Mouse (Mus musculus): Measurements from ENCODE around the gene Kazn. TPM values are rescaled to one million over a fixed set of nuclear protein-coding genes. Genes with fewer than 3 reads are reported as not detected.

Kazn gene
- total and polyA plus RNA-seq, 3 experiments: 0.11 TPM; not detected in 2

DNA sequence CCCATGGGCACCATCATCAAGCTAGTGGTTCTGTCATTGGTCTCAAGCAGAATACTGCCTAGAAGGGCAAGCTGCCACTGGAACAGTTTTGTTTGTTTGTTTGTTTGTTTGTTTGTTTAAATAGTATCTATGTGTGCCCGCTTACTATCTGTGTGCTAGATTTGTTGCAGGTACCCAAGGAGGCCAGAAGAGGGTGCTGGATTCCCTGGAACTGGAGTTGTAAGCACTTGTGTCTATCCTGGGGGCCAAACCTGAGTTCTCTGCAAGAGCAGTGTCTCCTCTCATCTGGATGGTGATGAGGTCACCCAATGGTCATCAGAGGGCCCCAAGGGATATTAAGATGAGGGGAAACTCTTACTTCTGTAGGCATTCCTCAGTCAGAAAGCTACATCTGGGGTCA is 55.6 kb downstream of the Kazn start:
- H3K36me3 ChIP-seq (replicated peaks): no peaks in the 10 kb centered on the region
- no peak for ATAC-seq (ENCODE audit: extremely low read depth, insufficient number of reproducible peaks, low FRiP score, poor library complexity, severe bottlenecking)
- H3K9me3 ChIP-seq (replicated peaks): peaks cover 100% of the 10 kb centered on the region
- TF ChIP-seq CTCF (IDR thresholded peaks at IDR 0.05; ENCODE audit: low read depth, low read length): no peak
- TF ChIP-seq POLR2AphosphoS5 (IDR thresholded peaks at IDR 0.05; ENCODE audit: insufficient replicate concordance, low read depth, low read length): no peak
- TF ChIP-seq TAL1 (conservative IDR thresholded peaks at IDR 0.05; ENCODE audit: low read depth, low read length): no peak
- no peak for TF ChIP-seq GATA2 (IDR thresholded peaks at IDR 0.05; ENCODE audit: borderline replicate concordance, low read depth, low read length)
- no peak for TF ChIP-seq GATA1 (IDR thresholded peaks at IDR 0.05; ENCODE audit: borderline replicate concordance, low read length)
- DNase-seq (ENCODE audit: low spot score): no peak
- H3K27me3 ChIP-seq (ENCODE audit: insufficient read depth, low read length): no peaks in the 10 kb centered on the region
- H3K4me3 ChIP-seq (ENCODE audit: low read depth, low read length): no peak overlapping the region
- H3K4me1 ChIP-seq (ENCODE audit: insufficient read depth, low read depth, low read length): no peaks in the 10 kb centered on the region

DNA sequence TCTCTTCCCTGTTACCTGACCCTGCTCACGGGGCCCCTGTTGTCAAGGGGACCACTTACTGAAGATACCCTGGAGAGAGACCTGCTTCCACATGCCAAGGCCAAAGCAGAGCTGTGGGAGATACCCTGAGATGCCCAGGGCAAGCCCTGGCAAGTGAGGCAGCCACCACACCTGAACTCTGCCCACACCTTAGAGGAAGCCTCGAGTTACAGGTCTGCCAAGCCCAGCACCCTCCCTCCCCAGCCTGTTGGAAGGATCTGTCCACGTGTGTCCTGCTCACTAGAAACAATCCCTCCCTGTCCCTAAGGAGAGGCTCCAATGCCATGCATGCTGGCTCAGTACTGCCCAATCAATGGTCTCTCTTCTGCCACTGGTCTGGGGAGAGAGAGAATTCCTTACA is 56.2 kb downstream of the Kazn start:
- Histone ChIP-seq H3K27me3 (ENCODE audit: insufficient read depth, low read length) (no peaks in the 10 kb centered on the region), H3K4me3 (ENCODE audit: low read depth, low read length) (no peak overlapping the region), H3K9me3 (replicated peaks) (peaks cover 100% of the 10 kb centered on the region), H3K36me3 (replicated peaks) (no peaks in the 10 kb centered on the region), H3K4me1 (ENCODE audit: insufficient read depth, low read depth, low read length) (no peaks in the 10 kb centered on the region)
- no peak for DNase-seq (ENCODE audit: low spot score)
- no peak for ATAC-seq (ENCODE audit: extremely low read depth, insufficient number of reproducible peaks, low FRiP score, poor library complexity, severe bottlenecking)
- no peak for TF ChIP-seq GATA2 (IDR thresholded peaks at IDR 0.05; ENCODE audit: borderline replicate concordance, low read depth, low read length)

DNA sequence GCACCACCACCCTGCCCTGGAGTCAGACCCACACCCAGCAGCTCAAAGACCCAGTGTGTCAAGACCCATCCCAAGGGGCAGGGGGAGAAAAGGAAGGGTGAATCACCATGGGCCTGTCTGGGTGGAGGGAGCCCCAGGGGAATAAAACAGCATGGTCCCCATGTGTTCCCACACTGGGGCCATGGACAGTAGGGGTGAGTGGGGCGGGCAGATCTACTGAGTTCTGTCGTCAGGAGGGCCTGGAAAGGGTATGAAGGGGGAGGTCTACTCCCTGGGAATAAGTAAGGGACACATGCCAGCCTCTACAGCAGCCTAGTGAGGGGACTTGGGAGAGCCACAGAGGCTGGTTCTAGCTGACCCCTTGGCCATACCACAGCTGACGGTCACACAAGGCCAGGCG is 57.6 kb downstream of the Kazn start:
- no peak overlapping the region for H3K4me3 ChIP-seq (ENCODE audit: low read depth, low read length)
- no peak for ATAC-seq (ENCODE audit: extremely low read depth, insufficient number of reproducible peaks, low FRiP score, poor library complexity, severe bottlenecking)
- peaks cover 98% of the 10 kb centered on the region for H3K9me3 ChIP-seq (replicated peaks)
- H3K36me3 ChIP-seq (replicated peaks): no peaks in the 10 kb centered on the region
- DNase-seq (ENCODE audit: low spot score): no peak
- no peak for TF ChIP-seq POLR2AphosphoS5 (IDR thresholded peaks at IDR 0.05; ENCODE audit: insufficient replicate concordance, low read depth, low read length)
- no peak for TF ChIP-seq GATA2 (IDR thresholded peaks at IDR 0.05; ENCODE audit: borderline replicate concordance, low read depth, low read length)
- TF ChIP-seq TAL1 (conservative IDR thresholded peaks at IDR 0.05; ENCODE audit: low read depth, low read length): no peak
- TF ChIP-seq CTCF (IDR thresholded peaks at IDR 0.05; ENCODE audit: low read depth, low read length): no peak
- TF ChIP-seq GATA1 (IDR thresholded peaks at IDR 0.05; ENCODE audit: borderline replicate concordance, low read length): no peak
- no peaks in the 10 kb centered on the region for H3K4me1 ChIP-seq (ENCODE audit: insufficient read depth, low read depth, low read length)
- no peaks in the 10 kb centered on the region for H3K27me3 ChIP-seq (ENCODE audit: insufficient read depth, low read length)

DNA sequence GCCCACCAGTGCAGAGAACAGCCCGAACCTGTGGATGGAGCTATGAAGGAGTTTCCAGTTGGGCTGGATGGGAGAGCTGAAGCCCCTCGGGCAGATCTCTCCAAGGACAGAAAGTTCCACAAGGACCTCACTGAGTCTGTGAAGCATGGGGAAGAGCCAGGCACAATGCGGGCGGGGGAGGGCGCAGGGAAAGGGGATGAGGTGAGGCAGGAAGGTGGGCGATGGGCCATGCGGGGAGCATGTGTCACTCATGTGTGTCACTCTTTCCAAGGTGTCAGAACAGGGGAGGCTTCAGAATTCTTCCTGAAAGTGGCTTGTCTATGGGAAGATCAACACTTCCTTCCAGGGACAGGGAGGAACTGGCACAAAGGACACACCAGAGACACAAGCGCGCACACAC is 58.3 kb downstream of the Kazn start:
- Histone ChIP-seq H3K27me3 (ENCODE audit: insufficient read depth, low read length) (no peaks in the 10 kb centered on the region), H3K36me3 (replicated peaks) (no peaks in the 10 kb centered on the region), H3K4me1 (ENCODE audit: insufficient read depth, low read depth, low read length) (no peaks in the 10 kb centered on the region), H3K4me3 (ENCODE audit: low read depth, low read length) (no peak overlapping the region), H3K9me3 (replicated peaks) (peaks cover 93% of the 10 kb centered on the region)
- TF ChIP-seq CTCF (IDR thresholded peaks at IDR 0.05; ENCODE audit: low read depth, low read length): no peak
- no peak for TF ChIP-seq TAL1 (conservative IDR thresholded peaks at IDR 0.05; ENCODE audit: low read depth, low read length)
- TF ChIP-seq GATA2 (IDR thresholded peaks at IDR 0.05; ENCODE audit: borderline replicate concordance, low read depth, low read length): no peak
- no peak for TF ChIP-seq GATA1 (IDR thresholded peaks at IDR 0.05; ENCODE audit: borderline replicate concordance, low read length)
- TF ChIP-seq POLR2AphosphoS5 (IDR thresholded peaks at IDR 0.05; ENCODE audit: insufficient replicate concordance, low read depth, low read length): no peak
- no peak for DNase-seq (ENCODE audit: low spot score)
- ATAC-seq (ENCODE audit: extremely low read depth, insufficient number of reproducible peaks, low FRiP score, poor library complexity, severe bottlenecking): no peak

DNA sequence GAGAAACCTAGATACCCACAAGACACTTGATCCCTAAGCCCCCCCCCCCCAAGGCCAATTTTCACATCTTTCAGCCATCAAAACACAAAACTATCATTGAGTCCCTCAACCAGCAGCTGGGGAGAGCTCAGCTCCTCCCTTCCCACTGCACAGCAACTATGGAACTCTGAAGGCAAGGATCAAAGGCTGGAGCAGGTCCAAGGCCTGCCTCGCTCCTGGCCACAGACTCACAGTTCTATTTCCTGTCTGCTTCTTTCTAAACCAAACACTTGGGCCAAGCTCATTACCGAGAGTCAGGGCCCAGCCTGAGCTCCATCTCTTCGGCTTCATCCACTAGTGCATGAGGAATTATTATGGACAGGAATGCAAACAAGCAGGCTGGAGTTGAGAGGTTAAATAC is 58.9 kb downstream of the Kazn start:
- TF ChIP-seq TAL1 (conservative IDR thresholded peaks at IDR 0.05; ENCODE audit: low read depth, low read length): no peak
- no peak for TF ChIP-seq GATA2 (IDR thresholded peaks at IDR 0.05; ENCODE audit: borderline replicate concordance, low read depth, low read length)
- TF ChIP-seq CTCF (IDR thresholded peaks at IDR 0.05; ENCODE audit: low read depth, low read length): no peak
- TF ChIP-seq GATA1 (IDR thresholded peaks at IDR 0.05; ENCODE audit: borderline replicate concordance, low read length): no peak
- TF ChIP-seq POLR2AphosphoS5 (IDR thresholded peaks at IDR 0.05; ENCODE audit: insufficient replicate concordance, low read depth, low read length): no peak
- Histone ChIP-seq H3K4me3 (ENCODE audit: low read depth, low read length) (no peak overlapping the region), H3K36me3 (replicated peaks) (no peaks in the 10 kb centered on the region), H3K27me3 (ENCODE audit: insufficient read depth, low read length) (no peaks in the 10 kb centered on the region), H3K9me3 (replicated peaks) (peaks cover 93% of the 10 kb centered on the region), H3K4me1 (ENCODE audit: insufficient read depth, low read depth, low read length) (no peaks in the 10 kb centered on the region)
- DNase-seq (ENCODE audit: low spot score): no peak
- no peak for ATAC-seq (ENCODE audit: extremely low read depth, insufficient number of reproducible peaks, low FRiP score, poor library complexity, severe bottlenecking)

DNA sequence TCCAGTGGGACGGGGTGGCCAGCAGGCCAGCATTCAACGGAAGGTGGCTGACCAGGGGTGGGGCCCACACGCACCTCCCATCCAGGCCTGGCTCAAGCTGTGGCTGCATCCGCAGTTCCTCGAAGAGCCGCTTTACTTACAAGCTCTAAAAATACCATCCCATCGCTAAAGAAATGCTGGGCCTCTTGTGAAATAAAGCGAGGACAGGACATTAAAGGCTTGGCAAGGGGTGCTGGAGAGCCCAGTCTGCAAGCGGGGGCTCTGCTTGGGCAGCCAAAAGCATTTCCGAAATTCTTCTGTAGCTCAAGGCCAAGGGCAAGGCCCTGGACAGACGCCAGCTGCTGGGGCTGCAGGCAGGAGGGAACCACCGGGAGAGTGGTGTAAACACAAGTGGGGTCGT is 59.7 kb downstream of the Kazn start:
- no peak for ATAC-seq (ENCODE audit: extremely low read depth, insufficient number of reproducible peaks, low FRiP score, poor library complexity, severe bottlenecking)
- H3K4me1 ChIP-seq (ENCODE audit: insufficient read depth, low read depth, low read length): no peaks in the 10 kb centered on the region
- H3K27me3 ChIP-seq (ENCODE audit: insufficient read depth, low read length): no peaks in the 10 kb centered on the region
- no peak for DNase-seq (ENCODE audit: low spot score)
- H3K36me3 ChIP-seq (replicated peaks): no peaks in the 10 kb centered on the region
- no peak for TF ChIP-seq CTCF (IDR thresholded peaks at IDR 0.05; ENCODE audit: low read depth, low read length)
- TF ChIP-seq GATA1 (IDR thresholded peaks at IDR 0.05; ENCODE audit: borderline replicate concordance, low read length): no peak
- no peak for TF ChIP-seq GATA2 (IDR thresholded peaks at IDR 0.05; ENCODE audit: borderline replicate concordance, low read depth, low read length)
- TF ChIP-seq POLR2AphosphoS5 (IDR thresholded peaks at IDR 0.05; ENCODE audit: insufficient replicate concordance, low read depth, low read length): no peak
- TF ChIP-seq TAL1 (conservative IDR thresholded peaks at IDR 0.05; ENCODE audit: low read depth, low read length): no peak
- no peak overlapping the region for H3K4me3 ChIP-seq (ENCODE audit: low read depth, low read length)
- peaks cover 92% of the 10 kb centered on the region for H3K9me3 ChIP-seq (replicated peaks)

DNA sequence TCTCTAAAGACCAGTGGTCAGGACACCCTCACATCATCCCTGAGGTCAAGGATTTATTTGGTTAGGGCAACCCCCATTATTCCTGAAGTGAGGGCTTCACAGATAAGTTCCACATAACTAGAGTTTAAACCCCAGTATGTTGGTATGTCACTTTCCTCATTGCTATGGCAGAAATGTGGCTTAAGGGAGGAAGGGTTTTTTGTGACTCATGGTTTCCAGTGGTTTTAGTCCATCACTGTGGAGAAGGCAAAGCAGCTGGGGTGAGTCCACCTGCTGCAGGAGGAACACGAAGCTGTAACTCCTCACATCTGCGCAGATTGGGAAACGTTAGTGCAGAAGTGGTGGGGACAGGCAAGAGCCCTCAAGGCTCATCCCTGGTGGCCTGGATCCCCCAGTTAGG is 62.5 kb downstream of the Kazn start:
- TF ChIP-seq GATA1 (IDR thresholded peaks at IDR 0.05; ENCODE audit: borderline replicate concordance, low read length) (no peak), CTCF (IDR thresholded peaks at IDR 0.05; ENCODE audit: low read depth, low read length) (no peak), TAL1 (conservative IDR thresholded peaks at IDR 0.05; ENCODE audit: low read depth, low read length) (no peak), GATA2 (IDR thresholded peaks at IDR 0.05; ENCODE audit: borderline replicate concordance, low read depth, low read length) (no peak), POLR2AphosphoS5 (IDR thresholded peaks at IDR 0.05; ENCODE audit: insufficient replicate concordance, low read depth, low read length) (no peak)

More for the DNA sequence above, 62.5 kb downstream of the Kazn start:
- H3K27me3 ChIP-seq (ENCODE audit: insufficient read depth, low read length): no peaks in the 10 kb centered on the region
- no peaks in the 10 kb centered on the region for H3K4me1 ChIP-seq (ENCODE audit: insufficient read depth, low read depth, low read length)
- DNase-seq (ENCODE audit: low spot score): no peak
- H3K9me3 ChIP-seq (replicated peaks): peaks cover 92% of the 10 kb centered on the region
- H3K4me3 ChIP-seq (ENCODE audit: low read depth, low read length): no peak overlapping the region
- no peaks in the 10 kb centered on the region for H3K36me3 ChIP-seq (replicated peaks)
- no peak for ATAC-seq (ENCODE audit: extremely low read depth, insufficient number of reproducible peaks, low FRiP score, poor library complexity, severe bottlenecking)

Data from G1E (cell line).